Mouse (Mus musculus) embryonic fibroblast, embryonic 13.5 days (primary cell): ENCODE data around the gene Fitm1. TPM values are rescaled to one million over a fixed set of nuclear protein-coding genes. Genes with fewer than 3 reads are reported as not detected.
A peak's percentile ranks its signal among the peaks of the same experiment; 100 is the strongest.

Experiments
- H3K27ac ChIP-seq: 2 replicates; pipeline ENCODE4 v1.5.1; 2012; ENCODE audit warnings: low read length, control low read depth, inconsistent platforms; ENCODE audit not compliant: insufficient read depth
- H3K4me1 ChIP-seq: 2 replicates; pipeline ENCODE4 v1.6.1; 2011; ENCODE audit warnings: low read length; ENCODE audit not compliant: control insufficient read depth, insufficient read depth
- H3K4me3 ChIP-seq: 2 replicates; pipeline ENCODE4 v1.5.1; 2011; ENCODE audit warnings: mild to moderate bottlenecking, control low read depth, low read length; ENCODE audit not compliant: insufficient read depth
- CTCF ChIP-seq: IDR thresholded peaks from 2 replicates; pipeline ENCODE4 v1.5.1; 2011; ENCODE audit warnings: mild to moderate bottlenecking, control low read depth, low read length, moderate library complexity, borderline replicate concordance; ENCODE audit not compliant: insufficient read depth
- POLR2A ChIP-seq: IDR thresholded peaks from 2 replicates; pipeline ENCODE4 v1.6.1; 2011; ENCODE audit warnings: low read depth, mild to moderate bottlenecking, control low read depth, low read length, moderate library complexity
- polyA plus RNA-seq: library from polyadenylated mRNA; stranded (reverse); fragments of >200 nt; gene quantifications from 2 replicates; pipeline ENCODE4 v1.2.4, GENCODE M21; 2011; ENCODE audit warnings: low read depth; ENCODE audit not compliant: missing spikeins, insufficient read length

Fitm1 gene
- polyA plus RNA-seq, 1 experiment = not detected

DNA sequence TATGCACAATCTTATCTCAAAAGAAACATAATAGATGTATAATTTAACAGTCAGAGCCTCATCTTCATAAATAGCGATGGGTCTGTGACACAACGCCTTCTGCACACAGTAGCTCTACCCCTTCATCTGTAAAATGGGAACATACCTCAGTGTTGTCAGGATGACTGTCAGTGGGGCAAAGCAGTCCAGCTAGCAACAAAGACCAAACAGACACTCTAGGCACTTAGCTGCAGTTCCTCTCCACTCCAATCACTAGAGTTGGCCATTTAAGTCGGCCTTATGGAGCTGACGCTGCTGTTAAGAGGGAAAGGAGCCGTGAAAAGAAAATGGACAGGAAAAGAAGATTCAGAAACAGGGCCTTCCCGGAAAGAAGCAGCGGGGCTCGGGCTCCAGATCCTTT lies 23.6 kb upstream of the Fitm1 start:
- TF ChIP-seq POLR2A = peak; percentile 62
- no peak for TF ChIP-seq CTCF
- Histone ChIP-seq H3K4me1 (no peaks in the 10 kb centered on the region), H3K27ac (no peak overlapping the region), H3K4me3 (no peak overlapping the region)

DNA sequence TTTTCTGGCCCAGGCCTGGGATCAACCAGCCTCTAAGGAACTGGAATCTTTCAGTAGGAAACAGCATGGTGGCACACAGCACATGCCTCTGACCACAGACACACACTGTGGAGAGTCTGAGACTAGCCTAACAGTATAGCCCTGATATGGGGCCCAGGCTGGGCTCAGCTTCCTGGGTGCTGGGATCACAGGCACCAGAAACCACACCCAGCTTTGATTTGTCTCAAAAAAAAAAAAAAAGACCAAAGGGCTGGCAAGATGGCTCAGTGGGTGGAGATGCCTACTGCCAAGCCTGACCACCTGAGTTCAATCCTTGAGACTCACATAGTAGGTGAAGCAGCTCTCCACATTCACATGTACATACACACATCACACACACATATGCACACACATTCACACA lies 20.8 kb upstream of the Fitm1 start:
- Histone ChIP-seq H3K4me3 (no peak overlapping the region), H3K27ac (no peak overlapping the region), H3K4me1 (no peaks in the 10 kb centered on the region)
- no peak for TF ChIP-seq CTCF
- 0 out of 2 replicates have a peak, but pooled peaks have one; percentile 5 for TF ChIP-seq POLR2A

DNA sequence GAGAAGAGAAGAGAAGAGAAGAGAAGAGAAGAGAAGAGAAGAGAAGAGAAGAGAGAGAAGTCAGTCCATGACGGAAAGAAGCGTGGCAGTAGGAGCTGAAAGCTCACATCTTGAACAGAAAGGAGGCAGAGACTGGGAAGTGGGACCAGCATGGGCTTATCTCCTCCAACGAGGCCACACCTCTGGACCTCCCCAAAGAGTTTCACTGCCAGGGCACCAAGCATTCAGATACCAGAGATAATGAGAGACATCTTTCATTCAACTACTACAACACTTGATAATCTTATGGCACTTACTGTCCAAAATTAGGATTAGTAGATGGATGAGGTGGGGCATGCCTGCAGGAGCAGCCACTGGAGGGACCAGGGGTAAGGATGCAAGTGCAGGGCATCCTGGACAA lies 19.6 kb upstream of the Fitm1 start:
- no peaks in the 10 kb centered on the region for H3K4me1 ChIP-seq
- H3K27ac ChIP-seq = no peak overlapping the region
- TF ChIP-seq CTCF = no peak
- no peak for TF ChIP-seq POLR2A
- H3K4me3 ChIP-seq = no peak overlapping the region

DNA sequence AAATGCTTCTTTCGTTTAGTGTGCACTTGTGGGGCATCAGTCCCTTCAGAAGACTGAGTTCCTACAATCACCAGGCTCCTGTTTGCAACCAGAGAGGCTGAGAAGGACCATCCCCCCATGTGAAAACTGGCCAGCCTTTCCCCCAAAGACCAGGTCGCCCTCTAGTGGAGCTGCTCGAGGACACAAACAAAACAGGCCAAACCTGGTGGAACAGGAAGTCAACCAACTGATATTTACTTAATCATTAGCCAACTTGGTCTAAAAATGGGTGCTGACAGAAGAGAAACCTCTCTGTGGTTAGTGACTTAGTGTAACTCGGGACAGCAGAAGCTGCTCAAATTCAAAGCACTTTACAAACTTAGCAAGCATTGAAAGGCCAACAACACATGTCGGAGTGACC lies 18.4 kb upstream of the Fitm1 start:
- no peak overlapping the region for H3K27ac ChIP-seq
- no peak overlapping the region for H3K4me3 ChIP-seq
- peaks cover 3% of the 10 kb centered on the region; the same call in 1 of the 2 replicates for H3K4me1 ChIP-seq
- TF ChIP-seq CTCF = peak; percentile 64
- TF ChIP-seq POLR2A = no peak

DNA sequence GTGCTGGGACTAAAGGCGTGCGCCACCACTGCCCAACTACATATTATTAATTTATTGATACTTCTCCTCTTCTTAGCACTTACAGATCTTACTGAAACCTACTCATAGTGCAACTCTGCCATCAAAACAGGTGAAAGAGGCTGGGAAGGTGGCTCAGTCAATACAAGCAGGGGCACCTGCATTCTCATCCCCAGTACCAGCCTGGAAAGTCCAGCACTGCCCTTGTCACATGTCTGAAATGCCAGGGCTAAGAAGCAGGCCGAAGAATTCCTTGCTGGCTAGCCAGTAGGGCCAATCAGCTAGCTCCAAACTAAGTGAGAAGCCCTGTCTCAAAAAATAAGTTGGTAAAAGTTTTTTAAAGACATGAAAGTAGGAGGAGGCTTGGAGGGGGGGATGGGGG lies 17.8 kb upstream of the Fitm1 start:
- no peak overlapping the region for H3K4me3 ChIP-seq
- peaks cover 3% of the 10 kb centered on the region; the same call in 1 of the 2 replicates for H3K4me1 ChIP-seq
- no peak for TF ChIP-seq CTCF
- no peak for TF ChIP-seq POLR2A
- no peak overlapping the region for H3K27ac ChIP-seq

DNA sequence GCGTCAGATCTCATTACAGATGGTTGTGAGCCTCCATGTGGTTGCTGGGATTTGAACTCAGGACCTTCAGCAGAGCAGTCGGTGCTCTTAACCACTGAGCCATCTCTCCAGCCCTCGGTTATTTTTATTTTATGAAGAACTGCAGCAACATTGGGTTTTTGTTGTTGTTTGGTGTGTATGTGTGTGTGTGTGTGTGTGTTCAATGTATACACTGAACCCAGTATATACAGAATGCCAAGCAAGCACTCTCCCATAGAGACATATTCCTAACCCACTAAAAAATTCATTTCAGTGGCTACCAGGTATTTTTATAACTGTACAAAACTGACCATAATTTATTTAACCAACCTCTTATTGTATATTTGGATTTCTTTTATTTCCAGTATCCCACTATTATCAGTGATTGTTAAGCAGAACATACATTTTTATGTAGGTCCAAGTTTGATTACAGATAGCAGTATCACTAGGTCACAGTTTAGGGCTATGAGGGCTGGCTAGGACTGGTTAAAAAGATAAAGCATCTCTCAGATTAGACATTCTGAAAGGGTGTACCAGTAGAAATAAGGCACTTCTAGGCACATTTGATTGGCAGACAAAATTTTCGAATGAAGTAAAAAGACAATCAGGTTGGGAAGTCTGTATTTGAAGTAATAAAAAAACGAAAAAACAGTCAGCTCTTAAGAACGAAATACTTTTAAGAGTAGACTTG lies 16.5 kb upstream of the Fitm1 start:
- H3K4me1 ChIP-seq = peaks cover 3% of the 10 kb centered on the region; the same call in 1 of the 2 replicates
- TF ChIP-seq POLR2A (no peak), CTCF (no peak)
- H3K4me3 ChIP-seq = no peak overlapping the region
- H3K27ac ChIP-seq = no peak overlapping the region

DNA sequence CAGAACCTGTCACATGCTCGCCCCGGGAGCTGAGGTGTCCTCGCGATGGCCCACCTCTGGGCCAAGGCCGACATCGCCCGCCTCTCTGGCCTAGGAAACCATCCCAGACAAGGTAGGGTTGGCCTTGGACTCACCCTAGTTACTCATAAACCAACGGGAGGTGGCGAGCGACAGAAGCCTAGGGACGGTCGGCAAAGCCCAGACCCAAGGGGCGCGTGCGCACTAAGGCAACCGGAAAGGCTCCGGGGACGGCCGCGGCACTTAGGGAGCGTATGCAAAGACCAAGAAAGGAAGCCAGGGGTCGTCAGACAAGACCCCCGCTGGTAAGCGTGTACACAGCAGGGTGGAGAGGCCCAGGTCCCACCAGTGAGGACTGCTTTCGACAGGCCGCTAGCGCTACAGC lies 15.6 kb upstream of the Fitm1 start, which contains the start of gene Dcaf11:
Gene Dcaf11 (plus strand): TSS at position 208 of the 403 bp plus-strand sequence.
- TF ChIP-seq POLR2A = peak; percentile 81
- TF ChIP-seq CTCF = no peak

DNA sequence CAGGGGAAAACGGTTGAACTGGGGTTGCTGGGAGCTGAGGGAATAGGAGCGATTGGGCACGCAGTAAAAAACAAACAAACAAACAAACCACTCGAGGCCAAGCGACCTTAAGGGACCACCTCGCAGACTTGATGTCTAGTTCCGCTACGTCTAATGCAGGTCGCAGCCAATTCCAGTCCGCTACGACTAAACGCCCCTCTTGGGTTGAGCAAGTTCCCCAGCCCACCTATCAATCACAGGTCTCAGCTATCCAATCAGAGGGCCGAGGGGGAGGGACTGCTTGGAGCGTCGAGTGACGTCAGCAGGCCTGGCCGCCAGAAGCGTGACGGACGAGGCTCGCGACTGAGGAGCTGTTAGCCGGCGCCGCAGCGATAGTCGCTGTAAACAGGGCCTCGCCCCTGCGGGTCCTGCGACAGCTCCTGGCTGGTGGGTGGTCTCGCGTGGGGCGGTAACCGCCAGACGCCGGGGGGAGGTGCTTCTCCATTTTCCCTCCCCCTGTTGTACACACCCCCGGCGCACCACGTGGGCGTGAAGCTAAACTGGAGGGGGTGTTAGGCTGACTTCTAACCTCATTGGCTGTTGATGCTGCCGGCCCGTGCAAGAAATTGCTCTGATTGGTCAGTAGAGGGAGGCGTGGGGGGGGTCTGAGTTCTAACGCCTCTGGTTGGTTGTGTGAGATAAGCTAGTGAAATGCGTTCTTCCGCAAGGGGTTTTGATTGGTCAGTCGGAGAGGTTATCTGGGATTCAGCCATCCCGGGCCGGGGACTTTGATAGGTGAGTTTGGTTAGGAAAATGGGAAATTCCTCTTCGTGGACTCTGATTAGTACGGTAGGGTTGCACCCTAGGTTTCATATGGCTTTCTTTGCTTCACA lies 15.0 kb upstream of the Fitm1 start, which contains the start of gene A730061H03Rik:
Gene A730061H03Rik (minus strand): TSS at position 205 of the 872 bp plus-strand sequence.
- Histone ChIP-seq H3K4me3 (peak within 1 kb of the TSS; percentile 80), H3K27ac (peak within 1 kb of the TSS; percentile 90), H3K4me1 (peaks cover 3% of the 10 kb centered on the region; the same call in 1 of the 2 replicates)
- TF ChIP-seq POLR2A (peak; percentile 75), CTCF (no peak)

More for the DNA sequence above, 15.6 kb upstream of the Fitm1 start, which contains the start of gene Dcaf11:
- peaks cover 3% of the 10 kb centered on the region; the same call in 1 of the 2 replicates for H3K4me1 ChIP-seq
- H3K4me3 ChIP-seq = peak within 1 kb of the TSS; percentile 80
- peak within 1 kb of the TSS; percentile 90 for H3K27ac ChIP-seq

DNA sequence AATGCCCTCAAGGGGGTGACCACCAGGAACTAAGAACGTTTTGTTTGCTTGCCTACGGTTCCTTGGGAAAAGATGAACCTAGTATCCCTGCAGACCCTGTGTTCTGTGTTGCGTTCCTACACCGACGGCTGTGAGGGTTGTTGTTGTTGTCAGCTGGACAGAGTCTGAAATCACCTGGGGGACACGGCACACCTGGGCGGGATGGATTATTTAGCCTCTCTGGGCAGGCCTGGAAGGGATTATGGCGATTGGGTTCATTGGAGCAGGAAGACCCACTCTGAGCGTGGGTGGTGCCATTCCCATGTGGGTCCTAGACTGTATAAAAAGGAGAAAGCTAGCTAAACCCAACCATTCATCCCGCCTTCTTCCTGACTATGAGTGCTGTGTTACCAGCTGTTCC lies 13.6 kb upstream of the Fitm1 start:
- TF ChIP-seq POLR2A (no peak), CTCF (no peak)
- Histone ChIP-seq H3K4me3 (no peak overlapping the region), H3K27ac (no peak overlapping the region), H3K4me1 (peaks cover 3% of the 10 kb centered on the region; the same call in 1 of the 2 replicates)
